Mouse (Mus musculus): ENCODE measurements around the gene Abca3.
"Not testable (repeated sequence)": the region's sequence is repeated elsewhere in the genome, so short reads cannot be mapped to it uniquely, and the experiment has no call there.

Abca3 gene

DNA sequence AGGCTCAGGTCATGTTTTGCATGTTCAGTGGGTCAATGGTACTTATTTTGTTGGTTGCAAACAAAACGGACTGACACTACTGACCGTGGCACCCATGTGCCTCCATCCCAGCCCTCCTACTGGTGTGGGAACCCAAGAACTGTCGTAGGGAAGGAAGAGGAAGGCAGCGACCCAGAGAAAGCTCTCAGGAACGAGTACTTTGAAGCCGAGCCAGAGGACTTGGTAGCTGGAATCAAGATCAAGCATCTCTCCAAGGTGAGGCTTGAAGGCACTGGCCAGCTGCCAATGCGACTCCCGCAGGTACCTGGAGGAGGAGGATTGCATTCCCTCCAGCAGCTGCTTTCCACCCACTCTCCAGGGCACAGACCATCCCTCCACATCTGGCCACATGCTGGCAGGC is 32.0 kb downstream of the Abca3 start:
- DNase-seq (ENCODE audit: low spot score in 2 of 2): no peak

DNA sequence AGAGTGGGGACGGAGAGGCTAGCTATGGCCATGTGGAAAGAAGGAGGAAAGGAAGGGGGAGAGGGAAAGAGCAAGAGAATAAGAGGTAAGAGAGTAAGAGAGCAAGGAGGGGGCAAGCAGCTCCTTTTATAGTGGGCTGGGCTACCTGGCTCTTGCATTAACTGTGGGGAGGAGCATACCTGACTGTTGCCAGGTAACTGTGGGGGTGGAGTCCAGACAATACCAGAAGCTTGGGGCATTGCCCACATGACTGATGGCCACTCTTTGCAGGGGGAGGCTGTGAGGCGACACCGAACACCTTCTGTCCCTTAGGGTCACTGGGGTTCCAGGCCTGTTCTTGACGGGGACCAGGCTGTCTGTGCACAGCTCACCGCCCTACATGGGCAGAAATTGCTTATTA is 37.0 kb downstream of the Abca3 start:
- DNase-seq (ENCODE audit: low spot score in 2 of 2): no peak

GRCm38 (mm10) chr17:24389865-24390264 is 38.1 kb downstream of the Abca3 start:
- peak; percentile 45 to 68 for DNase-seq (ENCODE audit: low spot score in 2 of 2)

DNA sequence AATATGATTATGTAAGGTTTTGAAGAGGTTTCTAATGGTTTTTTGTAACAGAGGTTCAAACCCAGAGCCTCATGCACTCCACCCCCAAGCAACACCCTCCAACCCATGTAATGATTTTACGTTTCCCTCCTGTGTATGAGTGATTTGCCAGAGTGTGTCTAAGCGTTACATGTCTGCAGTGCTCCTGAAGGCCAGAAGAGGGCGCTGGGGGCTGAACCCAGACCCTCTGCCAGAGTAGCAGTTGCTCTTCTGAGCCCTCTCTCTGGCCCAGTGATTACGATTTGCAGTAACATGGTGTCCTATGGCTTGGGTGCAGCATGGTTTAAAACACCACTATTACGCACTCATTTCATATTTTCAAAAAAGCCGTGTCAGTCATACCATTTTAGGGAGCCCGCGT is 39.4 kb downstream of the Abca3 start:
- DNase-seq (ENCODE audit: low spot score in 2 of 2): no peak

GRCm38 (mm10) chr17:24393527-24393926 is 41.8 kb downstream of the Abca3 start:
- no peak for DNase-seq (ENCODE audit: low spot score in 2 of 2)

DNA sequence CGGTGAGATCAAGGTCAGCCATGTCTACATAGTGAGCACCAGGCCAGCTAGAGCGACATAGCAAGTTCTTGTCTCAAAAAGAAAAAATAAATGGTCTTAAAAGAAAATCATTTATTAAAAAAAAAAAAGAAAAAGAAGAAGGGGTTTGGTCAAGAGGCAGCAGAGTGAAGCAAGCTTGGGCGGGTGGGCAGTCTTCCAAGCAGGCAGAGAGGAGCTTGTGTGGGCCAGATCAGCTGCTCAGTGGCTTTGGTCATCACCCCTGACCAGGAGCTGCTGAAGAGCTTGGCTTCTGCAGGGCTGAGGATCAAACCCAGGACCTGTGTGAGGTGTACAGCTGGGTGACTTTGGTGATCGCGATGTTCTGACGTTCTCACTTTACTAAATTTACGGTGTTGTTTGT is 42.7 kb downstream of the Abca3 start:
- DNase-seq (ENCODE audit: low spot score in 2 of 2): no peak

DNA sequence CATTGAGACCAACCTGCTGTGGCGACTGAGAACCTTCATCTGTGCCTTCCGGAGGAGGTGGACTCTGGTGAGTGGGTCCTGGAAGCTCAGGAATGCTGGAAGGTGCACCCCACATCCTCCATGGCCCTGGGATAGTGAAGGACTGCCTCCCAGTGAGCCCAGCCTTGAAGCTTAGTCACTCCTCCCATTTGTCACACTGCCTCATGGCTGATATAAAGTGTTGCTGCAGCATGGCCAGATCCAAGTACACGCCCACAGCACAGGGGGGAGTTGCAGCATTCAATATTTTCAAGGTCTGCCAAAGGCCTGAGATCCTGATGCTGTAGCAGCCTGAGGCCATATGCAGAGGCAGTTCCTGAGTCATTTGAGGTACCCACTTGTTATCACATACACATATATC is 50.6 kb downstream of the Abca3 start:
- no peak for DNase-seq (ENCODE audit: low spot score in 2 of 2)

- DNase-seq (ENCODE audit: low spot score in 2 of 2): no peak
These were observed 55.5 kb downstream of the Abca3 start for GRCm38 (mm10) chr17:24407116-24407803.

DNA sequence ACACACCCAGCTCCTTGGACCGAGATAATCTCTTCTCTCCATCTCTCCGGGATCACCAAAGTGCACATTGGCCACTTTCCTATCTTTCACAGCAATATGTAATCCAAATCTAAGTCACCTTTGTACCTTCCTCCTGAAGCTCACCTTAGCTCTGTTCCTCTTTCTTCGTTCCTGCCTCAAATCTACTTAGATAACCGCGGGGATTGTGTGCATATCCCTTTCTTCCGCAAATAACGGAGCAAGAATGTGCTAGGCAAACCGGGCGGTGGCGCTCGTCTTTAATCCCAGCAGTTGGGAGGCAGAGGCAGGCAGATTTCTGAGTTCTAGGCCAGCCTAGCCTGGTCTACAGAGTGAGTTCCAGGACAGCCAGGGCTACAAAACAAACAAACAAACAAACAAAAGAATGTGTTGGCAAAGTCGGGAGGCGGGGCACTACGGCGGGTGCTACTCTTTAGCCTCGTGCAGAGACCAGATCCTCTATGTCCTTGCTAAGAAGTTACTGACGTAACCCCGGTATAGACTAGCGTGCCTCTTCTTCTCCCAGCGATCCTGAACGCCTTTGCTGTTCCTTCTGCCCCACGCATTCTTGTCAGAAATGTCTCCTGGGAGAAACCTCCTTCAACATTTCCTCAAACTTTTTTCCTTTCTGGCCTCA is 61.9 kb downstream of the Abca3 start:
- DNase-seq (ENCODE audit: low spot score in 2 of 2): no peak

GRCm38 (mm10) chr17:24414230-24414976 is 62.7 kb downstream of the Abca3 start, which contains the start of gene Rnps1:
Gene Rnps1 (plus strand): TSS chr17:24414565.
- DNase-seq (ENCODE audit: low spot score in 2 of 2): peak; percentile 90 to 94

GRCm38 (mm10) chr17:24415011-24415410 is 63.3 kb downstream of the Abca3 start:
- DNase-seq (ENCODE audit: low spot score in 2 of 2): no peak

DNA sequence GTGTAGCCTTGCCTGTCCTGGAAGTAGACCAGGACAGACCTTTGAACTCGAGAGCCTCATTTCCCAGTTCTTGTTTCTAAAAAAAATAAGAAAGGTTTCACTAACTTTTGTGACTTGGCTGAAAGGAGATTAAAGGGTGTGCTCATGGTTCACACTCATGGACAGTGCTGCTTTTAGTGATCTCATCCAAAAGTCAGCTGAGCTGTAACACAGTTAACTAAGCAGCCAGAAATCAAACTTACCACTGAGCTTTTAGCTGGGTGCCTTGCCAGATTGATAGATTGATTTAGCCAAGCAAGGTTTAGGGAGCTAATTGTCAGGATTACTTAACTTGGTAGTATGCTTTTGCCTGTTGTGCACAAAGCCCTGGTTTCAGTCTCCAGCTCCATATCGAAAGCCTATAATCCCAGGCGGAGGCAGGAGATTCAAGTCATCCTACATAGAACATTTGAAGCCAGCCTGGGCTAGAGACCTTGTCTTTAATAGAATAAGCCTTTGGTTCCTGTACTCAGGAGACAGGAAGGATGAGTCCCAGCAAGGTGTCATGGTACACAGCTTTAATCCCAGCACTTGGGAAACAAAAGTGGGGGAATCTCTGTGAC is 64.4 kb downstream of the Abca3 start:
- DNase-seq (ENCODE audit: low spot score in 2 of 2): no peak

GRCm38 (mm10) chr17:24423114-24423513 is 71.4 kb downstream of the Abca3 start:
- no peak for DNase-seq (ENCODE audit: low spot score in 2 of 2)

DNA sequence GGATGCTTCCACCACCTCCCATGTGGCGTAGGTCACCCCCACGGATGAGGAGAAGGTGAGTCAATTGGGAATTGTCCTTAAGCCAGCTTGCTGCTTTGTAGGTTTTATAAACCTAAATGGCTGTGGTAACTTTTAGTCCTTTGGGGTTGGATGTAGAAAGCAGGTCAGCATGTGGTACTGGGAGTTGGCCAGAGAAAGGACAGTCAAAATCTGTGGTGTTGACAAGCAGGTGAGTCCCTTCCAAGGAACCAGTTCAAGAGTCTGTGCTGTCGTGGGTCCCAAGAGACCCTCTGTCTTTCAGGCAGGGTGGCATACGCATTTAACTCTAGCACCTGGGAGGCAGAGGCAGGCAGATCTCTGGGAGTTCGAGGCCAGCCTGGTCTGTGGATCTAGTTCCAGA is 72.7 kb downstream of the Abca3 start:
- DNase-seq (ENCODE audit: low spot score in 2 of 2): no peak

- not testable (repeated sequence) for DNase-seq (ENCODE audit: low spot score in 2 of 2)
These were observed 73.6 kb downstream of the Abca3 start for GRCm38 (mm10) chr17:24425326-24425725.

- no peak for DNase-seq (ENCODE audit: low spot score in 2 of 2)
These were observed 74.2 kb downstream of the Abca3 start for GRCm38 (mm10) chr17:24425905-24426304.

- DNase-seq (ENCODE audit: low spot score in 2 of 2): peak; percentile 86 to 87
These were observed 74.9 kb downstream of the Abca3 start, which contains the start of gene Eci1 for GRCm38 (mm10) chr17:24426471-24427169. Gene Eci1 (plus strand): TSS chr17:24426641.

DNA sequence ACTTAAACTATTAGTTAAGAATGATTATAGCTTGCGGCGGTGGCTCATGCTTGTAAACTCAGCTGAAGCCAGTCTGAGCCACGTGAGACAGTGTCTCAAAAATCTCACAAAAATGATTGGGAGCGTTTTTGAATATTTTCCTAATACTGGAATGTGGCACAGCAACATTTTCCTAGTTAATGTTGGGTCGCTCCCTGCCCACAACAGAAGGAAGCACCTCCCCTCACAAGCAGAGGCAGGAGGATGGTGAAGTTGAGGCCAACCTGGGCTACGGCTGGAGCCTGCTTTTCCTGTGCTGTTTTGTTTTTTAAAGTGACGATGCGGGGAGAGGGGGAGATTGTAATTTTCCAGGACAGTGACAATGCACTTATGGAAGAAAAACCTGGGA is 75.4 kb downstream of the Abca3 start:
- DNase-seq (ENCODE audit: low spot score in 2 of 2): no peak

GRCm38 (mm10) chr17:24429201-24429983 is 77.6 kb downstream of the Abca3 start:
- no peak for DNase-seq (ENCODE audit: low spot score in 2 of 2)

GRCm38 (mm10) chr17:24437016-24437415 is 85.3 kb downstream of the Abca3 start:
- DNase-seq (ENCODE audit: low spot score in 2 of 2): peak; percentile 42 to 44

DNA sequence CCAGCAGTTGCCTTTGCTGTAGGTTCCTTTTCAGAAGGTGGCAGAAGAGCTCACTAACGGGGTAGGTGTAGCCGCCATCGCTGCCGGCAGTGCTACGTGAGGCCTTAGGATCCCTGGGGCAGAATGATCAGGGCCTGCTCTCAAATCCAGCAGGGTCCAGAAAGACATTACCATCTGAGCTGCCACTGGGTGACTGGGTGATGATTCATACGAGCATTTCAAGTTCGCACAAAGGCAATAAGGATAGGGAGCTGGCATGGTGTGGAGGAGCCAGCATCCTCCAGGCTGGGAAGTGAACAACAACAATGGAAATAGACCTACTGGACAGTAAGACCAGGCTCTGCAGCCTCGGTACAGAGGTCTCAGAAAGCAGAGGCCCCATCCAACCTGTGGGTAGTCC is 88.6 kb downstream of the Abca3 start:
- no peak for DNase-seq (ENCODE audit: low spot score in 2 of 2)
